Mouse (Mus musculus): ENCODE data around the gene Ninj2.

The Ninj2 gene

GRCm38 (mm10) chr6:120147411-120147810 is 54.3 kb downstream of the Ninj2 start:
- no peak for DNase-seq

GRCm38 (mm10) chr6:120148716-120149392 is 55.7 kb downstream of the Ninj2 start:
- no peak for DNase-seq

- no peak for DNase-seq
Measured at GRCm38 (mm10) chr6:120149458-120150120, 56.4 kb downstream of the Ninj2 start.

- no peak for DNase-seq
Measured at GRCm38 (mm10) chr6:120150206-120150605, 57.1 kb downstream of the Ninj2 start.

- no peak for DNase-seq
Measured at GRCm38 (mm10) chr6:120151616-120152053, 58.5 kb downstream of the Ninj2 start.

GRCm38 (mm10) chr6:120152739-120153696 is 59.9 kb downstream of the Ninj2 start:
- DNase-seq = no peak

- no peak for DNase-seq
Measured at GRCm38 (mm10) chr6:120154526-120155309, 61.6 kb downstream of the Ninj2 start.

- DNase-seq = no peak
Measured at GRCm38 (mm10) chr6:120155510-120155909, 62.4 kb downstream of the Ninj2 start.

GRCm38 (mm10) chr6:120157479-120157878 is 64.3 kb downstream of the Ninj2 start:
- no peak for DNase-seq

- DNase-seq = peak; percentile 67
Measured at GRCm38 (mm10) chr6:120159133-120159901, 66.2 kb downstream of the Ninj2 start.

GRCm38 (mm10) chr6:120162928-120163327 is 69.8 kb downstream of the Ninj2 start:
- DNase-seq = no peak

- DNase-seq = no peak
Measured at GRCm38 (mm10) chr6:120164765-120165164, 71.6 kb downstream of the Ninj2 start.

- DNase-seq = no peak
Measured at GRCm38 (mm10) chr6:120167574-120167973, 74.4 kb downstream of the Ninj2 start.

- DNase-seq = no peak
Measured at GRCm38 (mm10) chr6:120172294-120173017, 79.3 kb downstream of the Ninj2 start.

- DNase-seq = peak; percentile 46
Measured at GRCm38 (mm10) chr6:120174028-120174601, 81.0 kb downstream of the Ninj2 start.

GRCm38 (mm10) chr6:120174602-120175115 is 81.5 kb downstream of the Ninj2 start:
- DNase-seq = peak; percentile 52

- no peak for DNase-seq
Measured at GRCm38 (mm10) chr6:120175650-120176049, 82.5 kb downstream of the Ninj2 start.

- DNase-seq = no peak
Measured at GRCm38 (mm10) chr6:120179044-120179755, 86.0 kb downstream of the Ninj2 start.

GRCm38 (mm10) chr6:120179756-120180206 is 86.6 kb downstream of the Ninj2 start:
- DNase-seq = no peak

GRCm38 (mm10) chr6:120180492-120180891 is 87.3 kb downstream of the Ninj2 start:
- DNase-seq = no peak

Data from kidney, adult 18-20 months (tissue).